Mouse (Mus musculus) layer of hippocampus, adult 11-12 months (tissue): ENCODE measurements around the gene Dusp15.

Source experiments
- DNase-seq: peaks from one replicate; pipeline ENCODE4 v3.0.0; 2022; ENCODE audit warnings: low spot score

Dusp15 gene

DNA sequence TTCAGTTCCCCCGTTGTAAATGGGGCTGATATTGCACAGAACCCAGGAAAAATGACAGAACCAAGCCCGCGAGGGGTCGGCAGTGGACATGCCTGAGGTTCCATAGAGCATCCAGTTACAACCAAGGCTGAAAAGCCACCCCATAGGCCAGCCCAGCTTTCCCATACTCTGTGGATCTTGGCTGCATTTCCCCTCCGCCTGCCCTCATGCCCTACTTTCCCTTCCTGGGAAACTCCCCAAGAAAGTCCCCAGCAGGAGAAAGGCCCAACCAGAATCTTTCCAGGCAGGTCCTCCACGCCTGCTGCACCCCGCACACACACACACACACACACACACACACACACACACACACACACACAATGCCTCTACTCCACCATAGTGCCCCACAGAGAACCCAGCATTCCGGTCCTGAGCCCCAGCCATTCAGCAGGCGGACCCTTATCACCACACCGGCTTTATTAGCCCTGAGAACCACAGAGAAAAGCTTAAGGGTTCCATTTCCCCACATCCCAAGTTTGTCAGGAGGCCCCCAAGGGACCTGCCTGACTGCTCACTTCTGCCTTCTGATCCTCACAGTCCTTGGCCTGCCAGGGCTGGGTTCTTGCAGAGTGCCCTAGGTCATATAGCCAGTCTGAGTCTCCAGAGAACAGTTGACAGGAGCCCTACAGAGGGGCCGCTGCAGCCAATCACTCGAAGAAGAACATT is 19.9 kb downstream of the Dusp15 start:
- no peak for DNase-seq

DNA sequence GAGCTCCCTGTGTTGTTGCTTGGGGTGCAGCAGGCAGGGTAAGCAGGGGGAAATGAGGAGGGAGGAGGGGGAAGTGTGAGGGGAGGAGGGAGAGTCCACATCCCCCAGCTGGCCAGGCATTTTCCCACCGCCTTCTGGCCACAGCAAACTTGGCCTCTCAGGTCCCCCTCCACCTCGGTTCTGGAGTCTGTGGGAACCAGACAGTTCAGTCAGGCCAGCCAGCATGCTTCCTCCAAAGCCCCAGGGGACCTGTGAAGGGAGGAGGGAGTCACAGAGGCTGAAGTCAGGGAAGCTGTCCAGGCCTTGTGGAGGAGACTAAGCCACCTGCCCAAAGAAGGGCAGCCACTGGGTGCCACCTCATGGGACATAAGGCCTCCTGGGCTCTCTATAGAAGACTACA is 21.2 kb downstream of the Dusp15 start:
- no peak for DNase-seq

DNA sequence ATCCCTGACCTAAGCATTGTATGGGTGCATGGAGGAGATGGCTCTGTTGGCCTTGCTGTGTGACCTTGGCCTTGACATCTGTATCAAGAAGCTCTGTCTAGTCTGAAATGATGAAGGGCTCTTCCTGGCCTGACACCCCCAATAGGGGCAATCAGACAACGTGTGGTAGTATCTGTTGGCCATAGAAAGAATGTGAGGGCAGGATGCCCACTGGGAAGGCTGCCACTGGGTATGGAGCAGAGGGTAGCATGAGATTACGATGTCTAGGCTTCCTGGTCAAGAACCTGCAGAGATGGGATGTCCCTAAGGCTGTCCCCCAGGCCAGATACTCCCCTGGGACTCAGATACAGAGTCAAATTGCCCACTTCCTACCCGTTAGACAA is 22.5 kb downstream of the Dusp15 start:
- DNase-seq, result no peak

DNA sequence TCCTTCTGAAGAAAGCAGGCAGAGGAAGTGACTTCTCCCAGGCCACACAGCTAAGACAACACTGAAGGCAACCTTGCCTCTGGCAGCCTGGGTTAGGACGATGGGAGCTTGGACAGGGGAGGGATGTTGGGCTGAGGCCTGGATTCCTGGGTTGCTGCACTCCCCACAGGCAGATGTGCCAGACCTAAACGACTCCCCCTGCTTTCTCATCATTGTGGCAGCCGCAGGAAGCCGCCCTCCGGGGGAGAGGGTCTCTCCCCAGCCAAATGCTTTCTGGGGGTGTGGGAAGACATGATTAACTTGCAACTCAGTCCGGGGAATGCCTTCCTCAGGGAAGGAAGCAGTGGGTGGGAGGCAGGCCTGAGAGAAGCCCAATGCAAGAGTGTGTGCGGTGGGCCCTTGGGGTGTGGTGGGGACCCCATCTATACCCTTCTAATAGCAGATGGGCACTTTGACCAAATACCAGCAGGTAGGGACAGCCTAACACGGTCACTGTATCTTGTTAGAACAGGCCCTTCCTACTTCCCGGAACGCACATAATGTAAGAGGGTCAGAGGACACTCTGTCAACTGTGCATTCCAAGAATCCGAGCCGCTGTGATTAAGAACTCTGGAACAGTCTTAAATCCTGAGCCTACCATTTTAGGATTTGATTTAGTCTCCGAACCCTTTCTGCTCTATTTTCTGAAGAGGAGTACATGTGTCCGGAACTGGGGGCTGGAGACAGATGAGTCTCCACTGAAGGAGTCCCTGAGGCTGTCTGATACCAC is 23.1 kb downstream of the Dusp15 start:
- no peak for DNase-seq

DNA sequence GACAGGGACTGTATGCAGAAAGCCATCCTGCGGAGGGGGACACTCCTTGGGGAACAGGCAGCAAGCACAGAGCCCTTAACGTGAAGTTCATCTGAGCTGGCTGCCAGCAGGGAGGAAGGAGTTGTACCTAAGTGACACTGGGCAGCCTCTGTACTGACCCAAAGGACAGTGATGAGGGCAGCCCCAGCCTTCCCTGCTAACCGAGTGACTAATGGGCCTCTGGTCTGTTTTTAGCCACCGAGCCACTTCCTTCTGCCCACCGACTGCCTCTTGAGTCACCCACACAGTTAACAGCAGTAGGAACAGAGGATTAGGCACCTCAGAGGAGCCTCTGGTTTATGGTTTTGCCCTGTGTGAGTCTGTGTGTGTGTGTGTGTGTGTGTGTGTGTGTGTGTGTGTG is 24.1 kb downstream of the Dusp15 start:
- DNase-seq, result no peak

DNA sequence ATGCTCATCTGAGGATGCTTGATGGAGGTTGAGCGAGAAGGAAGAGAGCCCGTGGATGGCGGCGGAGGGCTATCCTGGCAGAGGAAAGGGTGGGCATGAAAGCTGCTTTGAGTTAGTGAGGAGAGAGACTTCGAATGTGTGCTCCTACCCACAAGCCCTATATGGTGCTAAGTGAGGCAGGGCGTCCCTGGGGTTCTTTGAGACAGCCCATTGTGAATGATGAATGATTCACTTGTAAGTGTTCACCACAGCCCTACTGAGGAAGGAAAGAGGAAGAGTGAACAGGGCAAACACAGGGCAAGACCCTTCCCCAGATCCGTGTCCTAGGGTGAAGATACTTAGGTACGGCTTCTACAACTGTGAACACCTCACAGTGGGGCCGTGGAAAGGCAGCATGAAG is 24.6 kb downstream of the Dusp15 start:
- no peak for DNase-seq

DNA sequence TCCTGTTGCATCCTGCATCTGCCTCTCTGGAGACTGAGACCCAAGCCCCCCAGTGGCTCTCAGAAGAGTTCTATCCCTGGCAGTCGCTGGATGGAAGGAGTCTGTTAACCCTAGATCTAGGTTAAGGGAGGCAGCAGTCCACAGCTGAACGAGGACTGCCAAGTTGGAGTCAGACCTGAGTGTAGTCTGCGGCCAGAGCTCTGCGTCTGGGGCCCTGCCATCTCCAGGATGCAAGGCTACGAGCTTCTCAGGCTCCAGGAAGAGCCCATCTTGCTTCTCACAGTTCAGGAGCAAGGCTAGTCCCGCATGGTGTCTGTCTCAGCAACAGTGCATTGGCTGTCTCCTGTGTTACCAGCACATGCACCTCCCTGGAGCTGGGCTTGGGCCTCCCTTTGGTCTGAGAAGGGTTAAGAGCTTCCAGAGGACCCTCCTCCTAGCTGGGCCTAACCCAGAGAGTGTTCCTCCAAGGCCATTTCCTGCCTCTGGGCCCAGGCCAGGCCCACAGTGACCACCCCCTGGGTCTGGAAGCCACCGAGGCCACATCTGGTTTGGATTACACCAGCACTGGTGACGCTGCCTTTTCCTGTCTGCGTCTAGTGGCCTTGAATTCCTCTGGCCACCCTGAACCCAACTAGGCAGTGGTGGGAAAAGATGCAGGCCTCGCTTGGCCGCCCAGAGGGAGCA is 26.2 kb downstream of the Dusp15 start:
- peak; percentile 24 for DNase-seq

DNA sequence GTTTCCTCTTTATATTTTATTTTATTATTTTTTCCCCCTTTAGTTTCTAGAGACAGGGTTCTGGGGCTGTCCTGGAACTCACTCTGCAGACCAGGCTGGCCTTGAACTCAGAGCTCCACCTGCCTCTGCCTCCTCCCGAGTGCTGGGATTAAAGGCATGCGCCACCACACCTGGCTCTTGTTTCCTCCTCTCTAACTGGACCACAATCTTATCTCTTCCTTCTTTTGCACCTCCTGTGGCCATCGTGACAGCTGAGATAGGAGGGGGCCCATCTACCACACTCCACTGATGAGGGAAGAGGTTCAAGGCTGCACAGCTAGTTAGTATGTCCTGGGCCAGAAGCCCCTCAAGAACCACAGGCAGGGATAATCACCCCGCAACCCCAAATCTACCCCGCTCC is 27.0 kb downstream of the Dusp15 start:
- DNase-seq, result no peak

DNA sequence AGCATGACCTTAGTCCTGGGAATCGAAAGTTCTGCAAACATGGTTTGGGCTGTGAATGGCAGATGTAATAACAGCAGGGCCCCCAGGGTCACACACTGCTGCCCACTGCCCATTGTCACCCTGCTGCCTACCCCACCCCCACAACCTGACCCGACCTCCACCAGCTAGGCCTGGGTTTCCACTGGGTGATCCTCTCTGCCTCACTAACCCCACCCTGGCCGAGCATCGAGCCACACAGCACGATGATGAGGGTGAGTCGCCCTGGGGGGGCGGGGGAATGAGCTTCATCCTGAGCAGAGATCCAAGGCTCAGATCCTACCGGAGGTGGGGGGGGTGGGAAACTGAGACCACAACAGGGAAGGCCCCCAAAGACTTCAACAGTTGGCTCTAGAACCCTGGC is 27.4 kb downstream of the Dusp15 start:
- DNase-seq, result no peak

DNA sequence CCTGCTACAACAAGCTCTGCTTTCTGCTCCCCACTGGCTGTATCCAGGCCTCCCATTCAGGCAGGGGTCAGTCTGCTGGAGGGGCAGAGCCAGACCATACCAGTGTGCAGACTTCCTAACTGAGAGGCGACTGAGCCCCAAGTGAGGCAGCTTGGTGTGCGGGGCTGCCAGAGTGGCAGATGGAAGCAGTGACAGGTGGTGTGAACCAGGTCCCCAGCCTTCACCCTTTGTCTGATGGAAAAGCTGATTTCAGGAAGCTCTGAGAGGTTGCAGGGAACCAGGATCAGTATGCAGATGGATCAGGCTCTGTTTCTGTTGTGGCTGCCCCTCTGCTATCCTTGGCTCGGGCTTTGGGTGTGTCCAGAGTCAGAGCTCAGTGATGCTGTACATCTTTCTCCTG is 27.9 kb downstream of the Dusp15 start:
- DNase-seq, result no peak

DNA sequence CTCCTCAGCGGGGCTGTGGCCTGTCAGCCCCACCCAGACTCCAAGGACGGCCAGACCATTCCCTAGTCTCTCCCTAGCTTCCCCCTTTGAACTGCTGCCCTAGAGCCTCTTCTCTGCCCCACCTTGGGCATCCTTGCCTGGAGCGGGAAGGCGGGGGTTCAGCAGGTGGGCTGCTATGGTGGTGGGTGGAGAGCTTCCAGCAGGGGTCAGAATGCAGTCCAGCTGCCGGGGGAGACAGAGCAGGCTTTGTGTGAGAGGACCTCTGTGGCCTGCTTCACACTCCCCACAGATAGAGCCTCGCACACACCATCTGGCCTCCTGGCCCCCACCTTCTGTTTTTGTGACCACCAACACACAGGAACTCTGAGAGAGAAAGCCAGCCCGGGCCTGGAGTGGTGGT is 29.1 kb downstream of the Dusp15 start:
- DNase-seq, result no peak

DNA sequence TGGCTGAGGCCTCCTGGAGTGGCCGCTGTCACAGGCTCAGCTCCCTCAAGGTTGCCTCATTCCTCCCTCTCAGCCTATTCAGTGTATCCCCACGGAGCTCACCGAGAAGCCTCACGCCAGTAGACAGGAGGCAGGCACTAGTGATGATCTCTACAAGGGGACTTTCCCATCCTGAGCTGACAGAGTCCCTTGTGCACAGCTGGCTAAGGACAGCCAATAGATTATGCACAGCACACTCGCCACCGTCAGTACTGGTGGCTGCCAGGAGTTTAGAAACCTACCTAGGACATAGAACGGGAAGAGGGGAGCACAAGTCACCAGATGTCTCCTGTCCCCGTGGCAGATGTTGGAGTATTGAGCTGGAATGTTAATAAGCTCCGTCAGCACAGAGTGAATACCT is 33.8 kb downstream of the Dusp15 start:
- DNase-seq, result no peak

DNA sequence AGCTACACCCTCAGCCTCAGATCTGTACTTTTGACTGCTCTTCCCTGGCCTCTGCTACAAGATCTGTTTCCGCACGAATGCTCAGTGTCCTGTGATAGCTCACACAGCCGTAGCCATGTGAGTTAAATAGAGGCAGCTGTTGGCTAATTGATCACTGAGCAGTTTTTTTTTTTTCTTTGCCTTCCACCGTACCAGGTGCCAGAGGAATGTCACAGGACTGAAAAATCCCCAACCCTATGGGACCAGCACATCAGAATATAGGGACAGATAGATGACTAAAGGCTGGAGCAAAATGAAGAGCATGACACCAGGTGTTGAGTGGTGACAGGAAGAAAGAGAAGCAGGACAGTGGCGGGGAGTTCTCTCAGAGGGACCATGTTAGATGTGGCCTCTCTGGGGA is 35.4 kb downstream of the Dusp15 start:
- DNase-seq, result no peak

DNA sequence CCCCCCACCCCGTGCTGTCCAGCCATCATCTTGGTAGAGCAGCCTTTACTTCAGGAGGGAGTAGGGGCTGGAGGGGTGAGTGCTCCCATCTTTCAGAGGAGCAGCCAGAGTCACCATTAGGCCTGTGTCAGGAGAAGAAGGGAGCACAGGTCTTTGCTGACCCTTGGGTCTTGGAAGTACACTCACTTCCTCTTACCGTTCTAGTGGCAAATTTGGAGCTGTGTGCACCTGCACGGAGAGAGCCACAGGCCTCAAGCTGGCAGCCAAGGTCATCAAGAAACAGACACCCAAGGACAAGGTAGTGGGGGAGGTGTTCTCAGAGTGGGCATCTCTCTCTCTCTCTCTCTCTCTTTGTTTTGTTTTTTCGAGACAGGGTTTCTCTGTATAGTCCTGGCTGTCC is 36.0 kb downstream of the Dusp15 start:
- DNase-seq, result no peak

DNA sequence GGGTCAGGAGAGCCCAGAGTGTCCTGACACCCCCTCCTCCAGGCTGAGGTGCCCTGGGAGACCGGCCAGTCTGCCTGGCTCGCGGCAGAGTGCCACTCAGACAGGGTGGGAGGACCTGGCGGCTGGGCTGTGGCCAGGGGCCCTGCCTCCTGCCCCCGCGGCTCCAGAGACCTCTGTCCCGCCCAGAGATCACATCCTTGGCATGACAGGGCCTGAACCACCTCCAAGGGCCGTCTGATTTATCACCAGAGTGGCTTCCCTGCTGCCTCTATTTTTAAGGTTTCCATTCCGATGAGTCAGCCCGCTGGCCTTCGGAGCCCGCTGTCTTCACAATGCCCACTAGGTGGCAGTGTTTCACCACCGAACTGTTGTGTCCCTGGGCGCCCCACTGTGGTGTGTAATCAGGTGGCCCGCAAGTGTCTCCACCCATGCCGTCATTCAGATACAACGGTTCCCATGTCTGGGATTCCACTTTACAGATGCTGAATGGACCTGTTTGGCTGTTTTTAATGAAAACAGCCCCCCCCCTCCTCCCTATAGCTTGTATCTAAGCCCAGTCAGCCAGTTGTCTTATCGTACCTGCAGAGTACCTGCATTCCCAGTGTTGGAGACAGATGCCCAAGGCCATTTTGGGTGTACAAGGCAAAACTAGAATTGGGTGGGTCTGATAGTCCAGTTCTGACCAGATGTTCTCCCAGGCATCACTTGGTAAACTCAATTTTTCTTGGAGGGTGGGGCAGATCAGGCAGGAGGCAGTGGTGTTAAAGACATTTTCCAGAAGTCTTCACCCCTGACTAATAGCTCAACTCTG is 37.0 kb downstream of the Dusp15 start:
- DNase-seq, result peak; percentile 88

DNA sequence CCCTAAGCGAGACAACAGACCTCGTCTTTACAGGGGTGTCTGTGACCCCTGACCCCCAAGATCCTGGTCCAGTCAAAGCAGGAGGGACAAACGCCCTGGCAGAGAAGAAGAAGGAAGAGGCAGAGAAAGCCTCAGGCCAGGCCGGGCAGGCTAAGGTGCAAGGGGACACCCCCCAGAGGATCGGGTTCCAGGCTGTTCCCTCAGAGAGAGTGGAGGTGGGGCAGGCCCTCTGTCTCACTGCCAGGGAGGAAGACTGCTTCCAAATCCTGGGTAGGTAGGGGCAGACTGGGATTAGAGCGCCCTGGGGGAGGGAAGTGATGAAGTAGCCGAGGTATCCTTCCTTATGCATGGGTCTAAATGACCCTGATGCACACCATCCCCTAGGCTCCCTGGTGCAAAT is 38.0 kb downstream of the Dusp15 start:
- DNase-seq, result no peak

DNA sequence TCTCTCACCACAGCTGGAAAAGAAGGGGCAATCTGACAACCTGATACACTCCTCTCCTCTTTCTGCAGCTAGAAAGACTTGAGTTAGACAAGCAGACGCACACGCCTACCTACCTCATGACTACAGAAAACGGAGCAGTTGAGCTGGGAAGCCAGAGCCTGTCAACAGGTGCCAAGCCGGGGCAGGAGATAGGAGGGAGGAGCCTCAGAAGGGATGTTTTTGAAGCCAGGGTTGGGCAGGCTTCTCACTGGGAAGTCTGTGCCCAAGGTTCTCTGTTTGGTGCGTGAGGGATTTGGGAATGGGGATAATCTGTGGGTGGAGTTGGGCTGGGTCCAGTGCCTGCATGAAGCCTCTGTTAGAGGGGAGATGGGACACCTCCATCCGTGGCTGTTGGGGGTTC is 40.1 kb downstream of the Dusp15 start:
- DNase-seq, result no peak

DNA sequence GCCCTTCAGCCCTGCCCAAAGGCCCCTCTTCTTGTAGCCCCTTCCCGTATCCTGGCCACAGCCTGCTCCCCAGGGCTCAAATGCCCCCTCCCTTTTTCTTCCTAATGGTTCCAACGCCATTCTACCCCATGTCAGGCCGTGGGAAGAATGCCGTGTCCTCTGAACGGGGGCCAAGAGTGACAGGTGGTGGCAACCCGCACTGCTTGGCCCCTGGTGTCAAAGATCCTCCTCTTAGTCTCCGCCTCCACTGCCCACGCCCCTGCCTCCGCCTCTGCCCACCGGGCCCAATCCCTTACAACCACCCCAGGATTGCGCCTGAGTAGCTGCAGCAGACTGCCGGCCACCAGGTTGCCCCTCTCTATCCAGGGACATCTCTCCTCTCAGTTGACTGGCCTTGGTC is 40.5 kb downstream of the Dusp15 start, which contains the start of gene Mylk2:
Mylk2 (plus strand) TSS at position 322 of the 400 bp plus-strand sequence.
- no peak for DNase-seq

DNA sequence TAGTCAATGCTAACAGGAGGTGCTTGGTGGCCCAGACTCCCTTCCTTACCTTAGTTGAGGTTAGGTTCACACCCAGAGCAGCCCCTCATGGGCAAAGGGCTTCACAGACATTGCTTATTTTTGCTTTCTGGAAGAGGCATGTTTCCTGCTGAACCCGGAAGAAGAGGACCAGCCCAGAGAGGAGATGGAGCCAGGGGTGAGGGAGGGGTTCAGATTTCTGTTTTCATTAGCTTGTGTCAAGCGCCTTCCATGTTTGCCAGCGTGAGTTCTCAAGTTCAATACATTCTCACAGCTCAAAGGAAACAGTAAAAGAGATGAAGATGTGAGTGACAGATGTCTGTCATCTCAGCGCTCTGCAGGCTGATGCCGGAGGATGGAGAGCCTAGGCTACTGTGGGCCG is 41.6 kb downstream of the Dusp15 start:
- DNase-seq, result no peak

DNA sequence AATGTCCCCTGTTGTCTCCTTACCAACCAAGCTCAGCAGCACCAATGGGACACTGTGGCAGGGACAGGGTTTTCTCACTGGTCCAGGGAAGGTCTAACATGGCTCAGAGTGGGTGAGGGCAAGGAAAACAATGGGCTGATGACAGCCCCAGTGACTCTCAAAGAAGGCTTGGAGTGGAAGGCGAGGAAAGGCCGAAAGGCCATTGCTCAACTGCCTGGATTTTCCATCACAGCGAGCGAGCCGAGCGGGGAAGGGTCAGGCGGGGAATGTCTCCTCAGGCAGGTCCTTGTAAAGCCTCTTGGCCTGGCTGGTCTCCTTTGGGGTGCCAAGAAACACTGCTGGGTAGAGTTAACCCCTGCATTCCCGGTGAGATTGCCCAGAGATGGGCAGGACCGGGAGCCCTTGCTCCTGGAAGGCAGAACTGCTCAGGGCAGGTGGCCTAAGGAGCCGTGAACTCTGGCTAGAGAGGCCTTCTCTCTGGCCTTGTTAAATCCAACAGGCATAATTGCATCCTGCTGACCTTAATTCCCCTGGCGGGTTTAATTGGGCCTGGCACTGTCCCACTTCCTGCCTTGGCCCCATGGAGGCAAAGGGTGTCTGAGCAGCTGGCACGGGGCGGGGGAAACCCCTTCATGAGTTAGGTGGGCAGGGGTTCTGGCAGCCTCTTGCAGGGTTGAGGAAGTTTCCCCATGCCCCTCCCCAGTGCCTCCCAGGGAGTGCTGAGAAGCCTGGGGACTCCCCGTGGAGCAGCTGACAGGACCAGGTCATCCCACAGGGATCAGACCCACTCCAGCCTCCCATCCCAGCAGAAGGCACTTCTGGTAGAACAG is 44.2 kb downstream of the Dusp15 start:
- no peak for DNase-seq

DNA sequence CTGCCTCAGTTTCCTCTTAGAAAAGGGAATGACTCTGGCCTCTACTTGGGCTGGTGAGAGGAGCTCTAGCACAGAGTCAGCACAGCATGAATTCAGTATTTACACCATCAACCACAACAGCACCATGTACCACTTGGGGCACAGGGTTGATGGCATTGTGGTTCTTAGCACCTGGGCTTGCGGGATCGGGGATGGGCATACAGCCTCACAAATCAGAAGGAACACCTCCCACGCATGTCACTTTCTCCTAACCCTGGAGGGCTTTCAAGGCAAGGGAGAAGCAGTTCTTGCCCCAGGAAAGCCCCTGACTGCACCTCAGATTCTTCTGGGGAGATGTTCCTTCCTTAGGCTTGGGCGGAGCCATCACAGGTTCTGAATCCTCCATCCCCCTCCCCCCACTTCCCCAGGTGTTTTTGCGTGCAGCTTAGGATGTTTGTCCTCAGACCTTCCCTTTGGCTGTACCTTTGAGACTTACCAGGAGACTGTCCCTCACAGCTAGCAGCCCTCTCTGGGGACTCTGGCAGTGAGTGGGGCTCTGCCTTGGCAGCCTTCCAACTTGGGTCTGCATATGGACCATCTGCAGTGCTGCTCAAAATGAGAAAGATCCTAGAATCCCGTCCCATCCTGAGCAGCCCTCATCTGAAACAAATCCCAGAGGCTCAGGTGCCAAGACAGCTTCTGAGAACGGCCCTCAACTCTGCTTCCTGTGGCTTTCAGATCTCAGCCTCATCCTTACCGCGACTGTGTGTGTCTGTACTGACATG is 45.0 kb downstream of the Dusp15 start:
- DNase-seq, result no peak
